Mouse (Mus musculus) midbrain, embryonic 16.5 days (tissue): ENCODE results near the gene Ppp2r5a. TPM values are rescaled to one million over a fixed set of nuclear protein-coding genes. Genes with fewer than 3 reads are reported as not detected.

ENCODE experiments used
- ATAC-seq: fragments of 200-750 bp; cut with Nextera tagmentation; 2 replicates; pipeline ENCODE4 v1.8.0; 2017; ENCODE audit warnings: moderate TSS enrichment
- H3K27ac ChIP-seq: fragments of 300-500 bp; sonication (generic); 2 replicates; pipeline ENCODE4 v1.5.1; 2014; ENCODE audit warnings: mild to moderate bottlenecking, low read length, mixed read lengths
- H3K27me3 ChIP-seq: fragments of 300-500 bp; sonication (generic); 2 replicates; pipeline ENCODE4 v1.6.1; 2014; ENCODE audit warnings: low read depth, low read length, mixed read lengths; ENCODE audit not compliant: control insufficient read depth, insufficient read depth
- H3K36me3 ChIP-seq: fragments of 300-500 bp; sonication (generic); 2 replicates; pipeline ENCODE4 v1.6.1; 2014; ENCODE audit warnings: mild to moderate bottlenecking, low read length, moderate library complexity, mixed read lengths; ENCODE audit not compliant: control insufficient read depth, insufficient read depth
- H3K4me1 ChIP-seq: fragments of 300-500 bp; sonication (generic); 2 replicates; pipeline ENCODE4 v1.6.1; 2014; ENCODE audit warnings: mild to moderate bottlenecking, low read length, mixed read lengths; ENCODE audit not compliant: control insufficient read depth, insufficient read depth
- H3K4me2 ChIP-seq: fragments of 300-500 bp; sonication (generic); 2 replicates; pipeline ENCODE4 v1.6.1; 2014; ENCODE audit warnings: mild to moderate bottlenecking, low read length, mixed read lengths
- H3K4me3 ChIP-seq: fragments of 300-500 bp; sonication (generic); 2 replicates; pipeline ENCODE4 v1.5.1; 2014; ENCODE audit warnings: low read depth, mild to moderate bottlenecking, low read length, moderate library complexity, mixed read lengths
- H3K9ac ChIP-seq: fragments of 300-500 bp; sonication (generic); 2 replicates; pipeline ENCODE4 v1.6.1; 2014; ENCODE audit warnings: low read depth, low read length, mixed read lengths
- H3K9me3 ChIP-seq: fragments of 300-500 bp; sonication (generic); replicated peaks from 2 replicates; pipeline ENCODE4 v1.6.1; 2014; ENCODE audit warnings: mild to moderate bottlenecking, low read length, mixed read lengths; ENCODE audit not compliant: control insufficient read depth, poor library complexity, severe bottlenecking
- WGBS: fragments of 180-500 bp; shearing (Covaris S2); extraction: QIAGEN DNeasy Blood & Tissue Kit; methylation state at CpG from one replicate; pipeline ENCODE4 v1.1.7; 2014; 5-methylcytosine and 5-hydroxymethylcytosine counted together
- polyA plus RNA-seq: library from polyadenylated mRNA; unstranded; fragments of >200 nt; fragmentation: Nextera tagmentation; extraction: Ambion mirVana; gene quantifications from 2 replicates; pipeline ENCODE4 v1.2.1, GENCODE M21; 2015

Ppp2r5a gene
- polyA plus RNA-seq = 6.5 and 6.6 TPM in 2 replicates

DNA sequence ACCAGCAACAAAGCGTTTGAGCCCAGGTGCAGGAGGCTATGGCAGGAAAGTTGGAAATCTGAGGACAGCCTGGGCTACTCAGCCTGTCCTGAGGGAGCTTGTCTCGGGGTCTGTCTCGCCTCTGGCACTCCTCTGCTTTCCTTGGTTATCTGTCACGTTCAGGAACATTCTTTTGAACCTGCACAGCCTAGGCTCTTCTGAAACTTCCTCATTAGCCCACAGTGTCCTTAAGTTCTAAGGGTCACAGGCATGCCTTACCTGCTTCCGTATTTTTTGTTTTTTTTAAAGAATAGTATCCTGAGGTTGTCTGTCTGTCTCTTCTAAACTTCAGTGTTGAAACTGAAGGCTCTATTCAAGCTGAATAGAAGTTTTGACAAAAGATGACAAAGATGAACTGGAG lies at the start of gene Ppp2r5a:
Gene Ppp2r5a, minus strand, starts transcription at position 199 of the 400 bp plus-strand sequence.
- Histone ChIP-seq H3K27ac (no peak within 1 kb of the TSS), H3K9ac (no peak within 1 kb of the TSS), H3K9me3 (no peaks in the 10 kb centered on the region), H3K4me3 (no peak within 1 kb of the TSS), H3K4me2 (no peak within 1 kb of the TSS), H3K27me3 (no peaks in the 10 kb centered on the region), H3K4me1 (no peaks in the 10 kb centered on the region), H3K36me3 (no peaks in the 10 kb centered on the region)
- ATAC-seq = no peak
- WGBS = 69% methylated on average over 5 of the region's 5 CpGs

DNA sequence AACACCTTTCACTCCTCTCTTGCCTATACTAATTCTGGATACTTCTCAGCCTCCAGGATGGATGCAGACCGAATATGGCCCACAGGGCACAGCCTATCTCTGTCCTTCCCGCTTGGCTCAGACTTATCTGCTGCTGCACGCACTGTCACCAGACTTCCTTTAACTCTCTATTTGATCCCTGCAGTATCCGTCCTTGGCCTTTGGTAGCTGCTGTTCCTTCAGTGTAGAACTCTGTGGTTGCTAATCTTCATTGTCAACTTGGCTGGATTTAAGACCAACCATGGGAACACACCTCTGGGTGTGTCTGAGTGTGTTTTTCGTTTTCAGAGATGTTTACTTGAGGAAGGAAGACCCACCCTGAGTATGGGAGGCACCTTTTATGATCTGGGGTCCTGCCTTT lies 47.5 kb upstream of the Ppp2r5a start:
- Histone ChIP-seq H3K4me3 (no peak overlapping the region), H3K36me3 (no peaks in the 10 kb centered on the region), H3K27me3 (no peaks in the 10 kb centered on the region), H3K9me3 (no peaks in the 10 kb centered on the region), H3K27ac (no peak overlapping the region), H3K4me2 (no peak overlapping the region), H3K9ac (no peak overlapping the region), H3K4me1 (no peaks in the 10 kb centered on the region)
- WGBS = 84% methylated on average over 5 of the region's 5 CpGs
- no peak for ATAC-seq

DNA sequence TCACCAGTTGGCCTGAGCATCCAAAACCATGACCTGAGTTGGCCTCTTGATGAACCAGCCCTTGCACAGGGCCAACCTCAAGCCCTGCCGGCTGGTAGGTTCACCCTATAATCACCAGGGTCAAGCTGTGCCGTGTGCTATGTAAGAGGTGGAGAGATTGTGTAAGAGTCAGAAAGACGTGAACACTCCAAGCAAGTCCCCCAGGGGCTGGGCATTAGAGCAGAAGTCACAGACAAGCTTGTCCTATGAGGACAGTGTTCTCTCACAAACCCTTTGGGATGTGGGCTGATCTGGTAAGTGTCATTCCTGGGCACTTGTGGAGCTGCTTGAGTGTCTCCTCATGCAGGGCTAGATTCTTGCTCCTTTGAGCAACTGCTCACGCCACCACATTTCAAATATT lies 46.5 kb upstream of the Ppp2r5a start:
- Histone ChIP-seq H3K27me3 (no peaks in the 10 kb centered on the region), H3K4me2 (no peak overlapping the region), H3K27ac (no peak overlapping the region), H3K4me3 (no peak overlapping the region), H3K36me3 (no peaks in the 10 kb centered on the region), H3K9ac (no peak overlapping the region), H3K4me1 (no peaks in the 10 kb centered on the region), H3K9me3 (no peaks in the 10 kb centered on the region)
- WGBS = 93% methylated on average over 4 of the region's 4 CpGs
- no peak for ATAC-seq

DNA sequence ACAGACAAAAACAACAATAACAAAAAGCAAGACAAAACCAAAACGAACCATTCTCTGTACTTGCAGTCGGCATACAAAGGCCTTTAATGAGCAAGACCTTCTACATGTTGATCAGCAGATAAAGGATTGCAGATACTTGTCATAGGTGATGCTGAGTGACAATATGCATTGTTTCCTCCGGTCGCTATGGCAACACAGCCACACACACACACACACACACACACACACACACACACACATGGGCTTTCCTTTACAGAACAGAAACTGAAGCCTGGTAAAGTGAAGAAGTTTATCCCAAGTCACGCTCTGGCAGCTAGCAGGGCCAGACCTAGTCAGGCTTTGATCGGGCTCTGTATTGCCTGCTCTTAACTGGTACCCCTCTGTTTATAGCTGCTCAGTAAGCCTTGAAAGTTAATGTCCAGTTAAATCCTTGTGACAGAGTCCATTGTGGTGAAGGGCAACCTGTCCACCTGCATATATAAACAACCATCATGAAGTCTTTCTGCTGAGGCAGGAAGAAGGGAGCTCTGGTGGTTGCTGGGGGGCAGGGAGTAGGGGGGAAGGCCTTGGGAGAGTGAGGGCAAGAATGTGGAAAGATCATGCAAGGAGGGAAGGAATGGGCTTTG lies 44.4 kb upstream of the Ppp2r5a start:
- no peak for ATAC-seq
- Histone ChIP-seq H3K27ac (no peak overlapping the region), H3K27me3 (no peaks in the 10 kb centered on the region), H3K4me1 (no peaks in the 10 kb centered on the region), H3K36me3 (no peaks in the 10 kb centered on the region), H3K9me3 (no peaks in the 10 kb centered on the region), H3K4me3 (no peak overlapping the region), H3K4me2 (no peak overlapping the region), H3K9ac (no peak overlapping the region)
- WGBS = 64% methylated on average over 6 of the region's 6 CpGs

DNA sequence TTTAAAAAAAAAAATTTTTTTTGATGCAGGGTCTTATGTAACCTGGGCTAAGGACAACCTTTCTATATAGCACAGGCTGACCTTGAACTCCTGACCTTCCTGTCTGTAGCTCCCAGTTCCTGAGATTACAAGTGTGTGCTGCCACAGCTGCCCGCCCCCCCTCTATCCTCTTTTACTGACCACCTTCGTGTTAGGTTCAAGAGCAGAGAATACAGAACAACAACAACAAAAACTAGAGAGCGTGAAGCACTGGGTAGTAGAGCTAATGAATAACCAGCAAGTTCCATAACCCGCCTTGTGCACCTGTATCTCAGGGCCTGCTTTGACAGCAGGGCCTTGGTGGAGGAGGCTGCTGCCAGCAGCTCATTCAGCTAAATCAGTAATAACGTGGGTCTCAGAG lies 43.2 kb upstream of the Ppp2r5a start:
- H3K4me2 ChIP-seq = no peak overlapping the region
- no peaks in the 10 kb centered on the region for H3K4me1 ChIP-seq
- H3K9me3 ChIP-seq = no peaks in the 10 kb centered on the region
- no peak overlapping the region for H3K9ac ChIP-seq
- ATAC-seq = no peak
- 77% methylated on average over 5 of the region's 5 CpGs for WGBS
- no peak overlapping the region for H3K27ac ChIP-seq
- no peak overlapping the region for H3K4me3 ChIP-seq
- no peaks in the 10 kb centered on the region for H3K36me3 ChIP-seq
- H3K27me3 ChIP-seq = no peaks in the 10 kb centered on the region

DNA sequence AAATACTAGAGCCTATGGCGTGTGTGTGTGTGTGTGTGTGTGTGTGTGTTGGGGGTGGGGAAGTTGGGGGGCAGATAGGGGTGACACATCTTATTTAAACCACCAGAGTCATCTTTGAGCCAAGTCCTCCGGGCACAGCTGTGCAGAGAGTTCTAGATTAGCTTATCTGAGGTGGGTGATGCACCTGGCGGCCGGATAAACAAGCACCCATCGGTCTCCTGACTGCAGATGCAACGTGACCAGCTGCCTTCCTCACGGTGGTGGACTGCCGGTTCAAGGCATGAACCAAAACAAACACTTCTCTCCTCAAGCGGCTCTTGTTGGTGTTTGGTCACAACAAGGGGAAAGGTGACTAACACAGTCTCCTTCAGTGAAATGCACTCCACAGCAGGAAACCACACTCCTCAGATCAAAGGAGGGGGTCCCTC lies 42.8 kb upstream of the Ppp2r5a start:
- H3K4me3 ChIP-seq = no peak overlapping the region
- WGBS = 80% methylated on average over 9 of the region's 9 CpGs
- H3K9ac ChIP-seq = no peak overlapping the region
- H3K27ac ChIP-seq = no peak overlapping the region
- no peaks in the 10 kb centered on the region for H3K36me3 ChIP-seq
- H3K4me1 ChIP-seq = no peaks in the 10 kb centered on the region
- H3K9me3 ChIP-seq = no peaks in the 10 kb centered on the region
- no peak for ATAC-seq
- H3K4me2 ChIP-seq = no peak overlapping the region
- H3K27me3 ChIP-seq = no peaks in the 10 kb centered on the region

DNA sequence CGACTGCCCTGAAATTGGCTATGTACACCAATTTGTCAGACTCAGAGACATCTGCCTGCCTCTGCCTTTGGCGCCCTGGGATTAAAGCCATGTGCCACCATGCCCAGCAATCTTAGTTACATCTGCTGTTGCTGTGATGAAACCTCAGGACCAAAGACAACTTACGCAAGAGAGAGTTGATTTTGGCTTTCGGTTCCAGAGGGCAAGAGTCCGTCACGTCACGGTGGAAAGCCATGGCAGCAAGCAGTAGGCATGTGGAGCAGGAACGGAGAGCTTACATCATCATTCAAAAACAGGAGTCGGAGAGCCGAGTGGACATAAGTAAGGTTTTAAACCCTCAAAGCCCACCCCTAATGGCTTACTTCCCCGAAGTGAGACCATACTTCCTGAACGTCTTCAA lies 42.3 kb upstream of the Ppp2r5a start:
- no peak overlapping the region for H3K4me2 ChIP-seq
- ATAC-seq = no peak
- no peak overlapping the region for H3K9ac ChIP-seq
- H3K9me3 ChIP-seq = no peaks in the 10 kb centered on the region
- no peaks in the 10 kb centered on the region for H3K36me3 ChIP-seq
- no peaks in the 10 kb centered on the region for H3K27me3 ChIP-seq
- H3K27ac ChIP-seq = no peak overlapping the region
- 89% methylated on average over 12 of the region's 12 CpGs for WGBS
- H3K4me3 ChIP-seq = no peak overlapping the region
- no peaks in the 10 kb centered on the region for H3K4me1 ChIP-seq

DNA sequence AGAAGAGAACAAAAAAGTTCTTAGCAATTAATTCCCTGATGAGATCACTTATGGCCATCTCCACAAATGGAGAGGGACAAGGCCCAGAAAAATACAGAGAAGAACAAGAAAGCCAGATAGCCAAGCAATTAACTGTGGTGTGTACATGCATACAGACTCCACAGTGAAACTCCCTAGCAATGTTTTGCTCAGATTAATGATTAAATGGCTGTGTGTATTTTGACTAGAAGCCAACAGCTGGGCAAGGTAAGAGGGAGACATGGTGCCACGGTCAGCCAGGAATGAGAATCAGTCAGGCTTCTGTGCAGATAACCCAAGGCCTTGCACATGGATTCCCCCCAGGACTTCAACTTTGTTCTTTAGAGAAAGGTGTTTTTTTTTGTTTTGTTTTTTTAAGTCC lies 41.4 kb upstream of the Ppp2r5a start:
- no peaks in the 10 kb centered on the region for H3K9me3 ChIP-seq
- no peak for ATAC-seq
- H3K9ac ChIP-seq = no peak overlapping the region
- H3K4me3 ChIP-seq = no peak overlapping the region
- no peak overlapping the region for H3K4me2 ChIP-seq
- H3K4me1 ChIP-seq = no peaks in the 10 kb centered on the region
- WGBS = 93% methylated on average over 1 of the region's 1 CpGs
- H3K27me3 ChIP-seq = no peaks in the 10 kb centered on the region
- no peaks in the 10 kb centered on the region for H3K36me3 ChIP-seq
- no peak overlapping the region for H3K27ac ChIP-seq

DNA sequence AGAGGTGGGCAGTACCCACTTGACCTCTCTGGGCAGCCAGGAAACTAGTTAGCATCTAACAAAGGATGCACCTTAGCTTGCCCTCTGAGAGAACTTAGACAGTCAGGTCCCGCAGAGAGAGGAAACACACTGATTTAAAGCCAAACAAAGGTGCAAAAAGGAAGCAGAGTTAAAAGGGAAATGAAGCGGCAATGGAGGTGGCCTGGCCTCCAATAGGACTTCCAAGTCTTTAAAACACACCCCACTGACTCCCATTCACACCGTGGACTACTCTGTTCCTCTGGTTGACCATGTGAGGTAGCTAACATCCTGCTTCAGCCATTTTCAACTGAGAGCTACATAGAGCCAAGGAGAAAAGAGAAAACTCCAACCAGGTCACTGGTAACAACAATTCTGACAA lies 35.9 kb upstream of the Ppp2r5a start:
- Histone ChIP-seq H3K4me1 (peaks cover 3% of the 10 kb centered on the region; the same call in 1 of the 2 replicates), H3K27ac (no peak overlapping the region), H3K9me3 (no peaks in the 10 kb centered on the region), H3K4me3 (no peak overlapping the region), H3K9ac (no peak overlapping the region), H3K4me2 (no peak overlapping the region), H3K27me3 (no peaks in the 10 kb centered on the region), H3K36me3 (no peaks in the 10 kb centered on the region)
- WGBS = 70% methylated on average over 3 of the region's 3 CpGs
- ATAC-seq = no peak
